Mouse (Mus musculus) bone marrow macrophage, adult 2 months (primary cell): ENCODE results near the gene Camk1d. TPM values are rescaled to one million over a fixed set of nuclear protein-coding genes. Genes with fewer than 3 reads are reported as not detected.

Source experiments
- H3K27ac ChIP-seq: 2 replicates; pipeline ENCODE4 v1.5.1; 2012; ENCODE audit warnings: low read depth, low read length; ENCODE audit not compliant: insufficient read depth
- H3K4me1 ChIP-seq: 2 replicates; pipeline ENCODE4 v1.6.1; 2012; ENCODE audit warnings: low read length; ENCODE audit not compliant: control insufficient read depth, insufficient read depth
- H3K4me3 ChIP-seq: 2 replicates; pipeline ENCODE4 v1.5.1; 2012; ENCODE audit warnings: mild to moderate bottlenecking, low read length, moderate library complexity; ENCODE audit not compliant: insufficient read depth
- CTCF ChIP-seq: IDR thresholded peaks from 2 replicates; pipeline ENCODE4 v1.5.1; 2012; ENCODE audit warnings: low read depth, mild to moderate bottlenecking, low read length, moderate library complexity
- POLR2A ChIP-seq: IDR thresholded peaks from 2 replicates; pipeline ENCODE4 v1.6.1; 2012; ENCODE audit warnings: mild to moderate bottlenecking, low read depth, low read length, borderline replicate concordance
- polyA plus RNA-seq: library from polyadenylated mRNA; stranded (reverse); fragments of >200 nt; gene quantifications from 2 replicates; pipeline ENCODE4 v1.2.4, GENCODE M21; 2012; ENCODE audit not compliant: missing spikeins, insufficient read depth, insufficient read length

Gene Camk1d
- polyA plus RNA-seq, 1 experiment = 62.0 TPM

DNA sequence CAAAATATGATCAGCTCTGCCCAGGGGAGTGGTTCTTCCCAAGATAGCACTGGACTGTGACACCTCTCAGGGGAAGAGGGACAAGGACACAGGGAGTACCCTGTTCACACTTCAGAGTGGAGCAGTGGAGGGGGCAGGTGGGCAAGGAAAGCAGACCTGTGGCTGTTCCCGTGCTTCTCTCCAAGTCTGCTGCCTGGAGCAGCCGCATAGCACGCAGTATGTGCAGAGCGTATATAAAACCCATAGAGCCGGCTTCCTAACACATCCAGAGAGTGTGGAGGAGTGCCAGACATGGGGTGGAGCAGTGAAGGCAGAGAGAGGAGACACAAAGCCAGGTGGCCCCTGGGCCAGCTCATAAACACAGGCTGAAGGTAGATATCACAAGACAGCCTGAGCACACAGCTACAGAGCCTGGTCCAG, 256.2 kb downstream of the Camk1d start:
- Histone ChIP-seq H3K4me1 (peaks cover 4% of the 10 kb centered on the region; the same call in 1 of the 2 replicates), H3K4me3 (no peak overlapping the region), H3K27ac (no peak overlapping the region)
- TF ChIP-seq CTCF = no peak
- TF ChIP-seq POLR2A = no peak

DNA sequence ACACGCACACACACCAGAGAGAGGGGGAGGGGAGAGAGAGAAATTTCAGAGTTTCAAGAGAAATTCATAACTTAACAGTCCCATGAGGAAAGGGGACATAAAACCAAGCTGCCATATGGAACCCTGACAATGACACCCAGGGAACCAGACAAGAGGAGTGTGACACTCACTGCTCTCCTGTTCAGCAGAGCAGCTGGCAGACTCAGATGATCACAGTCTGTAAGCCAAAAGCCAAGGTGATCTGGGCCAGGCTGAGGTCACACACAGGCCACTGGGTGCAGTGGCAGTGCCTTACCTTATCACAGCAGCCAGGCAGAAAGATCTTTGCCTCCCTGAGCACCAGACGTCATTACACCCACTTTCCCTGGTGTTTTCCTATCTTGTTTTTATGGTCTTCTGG, 258.2 kb downstream of the Camk1d start:
- Histone ChIP-seq H3K4me1 (no peaks in the 10 kb centered on the region), H3K27ac (no peak overlapping the region), H3K4me3 (no peak overlapping the region)
- TF ChIP-seq POLR2A (no peak), CTCF (no peak)

DNA sequence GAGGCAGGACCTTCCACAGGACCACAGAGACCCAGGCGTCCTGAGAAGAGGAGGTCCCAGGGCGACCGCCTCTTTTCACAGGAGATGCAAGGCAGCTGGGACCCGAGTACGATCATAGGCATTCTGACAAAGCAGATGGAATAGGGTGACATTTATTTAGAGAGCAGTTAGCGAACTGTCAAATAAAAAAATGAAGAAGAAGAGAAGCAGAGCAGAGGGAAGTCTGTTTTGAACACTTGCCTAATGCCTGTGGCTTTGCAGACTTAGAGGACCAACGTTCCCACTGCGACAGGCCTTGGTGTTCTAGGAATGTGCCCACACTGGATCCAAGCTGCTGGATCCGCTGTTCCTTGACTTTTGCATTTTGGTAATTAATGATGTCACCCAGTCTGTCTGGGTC, 259.5 kb downstream of the Camk1d start:
- Histone ChIP-seq H3K4me3 (no peak overlapping the region), H3K27ac (no peak overlapping the region), H3K4me1 (no peaks in the 10 kb centered on the region)
- TF ChIP-seq CTCF (no peak), POLR2A (no peak)

DNA sequence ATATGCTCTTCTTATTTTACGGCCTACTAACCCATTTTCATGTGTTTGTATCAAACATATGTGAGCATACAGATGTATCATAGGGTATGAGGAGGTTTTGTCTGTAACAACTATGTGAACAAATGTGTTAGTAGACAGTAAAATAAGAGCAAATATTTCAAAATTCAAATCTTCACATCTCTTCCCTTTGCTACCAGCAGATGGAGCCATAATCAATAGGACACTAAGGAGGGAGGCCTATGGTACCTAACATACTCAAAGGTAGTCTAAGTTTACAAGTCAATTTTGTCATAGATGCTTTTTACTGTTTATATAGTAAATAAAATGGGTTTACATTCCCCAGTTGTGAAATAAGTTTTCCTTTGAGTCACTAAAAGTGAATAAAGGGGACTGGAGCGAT, 262.7 kb downstream of the Camk1d start:
- no peaks in the 10 kb centered on the region for H3K4me1 ChIP-seq
- no peak overlapping the region for H3K4me3 ChIP-seq
- no peak for TF ChIP-seq POLR2A
- TF ChIP-seq CTCF = no peak
- no peak overlapping the region for H3K27ac ChIP-seq

DNA sequence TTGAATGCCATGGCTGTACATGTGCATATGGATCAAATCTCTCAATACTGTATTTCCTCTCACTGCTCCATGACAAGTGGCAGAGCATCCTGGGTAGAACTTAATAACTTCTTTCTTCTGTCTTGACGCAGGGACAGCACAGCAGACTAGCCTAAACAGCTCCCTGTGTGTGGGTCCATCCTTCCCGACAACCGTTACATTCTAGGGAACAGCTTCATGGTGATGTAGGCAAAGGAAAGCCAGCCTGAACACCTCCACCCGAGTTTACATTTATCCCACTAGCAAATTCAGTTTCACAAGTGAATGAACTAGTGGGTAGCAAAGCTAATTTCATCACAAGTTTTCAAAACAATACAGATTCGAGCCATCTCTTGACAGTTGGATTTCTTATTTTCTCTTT, 269.0 kb downstream of the Camk1d start:
- Histone ChIP-seq H3K4me3 (no peak overlapping the region), H3K27ac (no peak overlapping the region), H3K4me1 (0 out of 2 replicates have a peak, but pooled peaks cover 2% of the 10 kb centered on the region)
- no peak for TF ChIP-seq CTCF
- no peak for TF ChIP-seq POLR2A

DNA sequence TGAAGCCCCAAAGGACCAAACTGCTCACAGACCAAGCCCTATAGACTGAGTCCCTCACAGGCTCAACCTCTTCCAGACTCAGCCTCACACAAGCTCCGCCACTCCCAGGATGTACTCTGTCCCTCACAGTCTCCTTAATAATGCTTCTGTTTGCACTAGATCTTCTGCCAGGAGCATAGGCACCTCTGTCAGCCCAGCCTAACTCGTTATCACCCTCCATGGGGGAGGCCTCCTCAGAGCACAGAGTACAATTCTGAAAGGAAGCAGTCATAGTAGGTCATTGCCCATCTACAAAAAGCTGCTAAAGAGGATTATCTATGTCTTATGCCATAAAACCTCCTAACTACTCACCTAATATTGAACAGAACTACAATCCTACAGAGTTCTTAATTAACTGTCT, 276.6 kb downstream of the Camk1d start:
- Histone ChIP-seq H3K4me1 (peaks cover 11% of the 10 kb centered on the region), H3K4me3 (no peak overlapping the region), H3K27ac (no peak overlapping the region)
- TF ChIP-seq CTCF = no peak
- TF ChIP-seq POLR2A = no peak

DNA sequence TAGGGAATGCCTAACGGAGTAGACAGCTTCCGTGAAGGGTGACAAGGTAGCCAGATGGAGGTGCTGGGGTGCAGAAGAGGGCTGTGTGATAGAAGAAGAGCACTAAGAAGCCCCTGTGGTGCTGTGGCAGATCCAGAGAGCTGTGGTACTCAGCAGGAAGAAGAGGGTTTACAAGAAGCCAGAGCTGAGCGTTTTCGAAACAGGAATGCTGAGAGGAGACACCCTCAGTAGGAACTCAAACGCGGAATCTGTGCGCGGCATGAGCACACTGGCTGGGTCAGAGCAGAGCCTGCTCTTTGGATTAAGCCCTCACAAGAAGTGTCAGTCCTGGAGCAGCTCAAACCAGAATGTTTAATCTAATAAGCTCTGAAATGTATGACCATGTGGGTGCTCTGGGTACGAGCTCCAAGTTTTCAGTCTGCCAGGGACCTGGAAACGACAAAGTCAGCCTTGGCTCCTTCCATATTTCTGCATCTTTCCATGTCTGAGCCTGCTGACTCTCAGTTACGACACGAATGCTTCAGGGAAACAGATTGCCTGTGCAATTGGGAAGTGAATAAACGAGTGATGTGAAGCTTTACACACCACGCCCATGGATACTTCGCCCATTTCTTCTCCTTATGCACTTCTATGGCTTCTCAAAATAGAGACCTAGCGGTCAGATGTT, 278.6 kb downstream of the Camk1d start:
- no peak overlapping the region for H3K27ac ChIP-seq
- TF ChIP-seq CTCF (no peak), POLR2A (no peak)

DNA sequence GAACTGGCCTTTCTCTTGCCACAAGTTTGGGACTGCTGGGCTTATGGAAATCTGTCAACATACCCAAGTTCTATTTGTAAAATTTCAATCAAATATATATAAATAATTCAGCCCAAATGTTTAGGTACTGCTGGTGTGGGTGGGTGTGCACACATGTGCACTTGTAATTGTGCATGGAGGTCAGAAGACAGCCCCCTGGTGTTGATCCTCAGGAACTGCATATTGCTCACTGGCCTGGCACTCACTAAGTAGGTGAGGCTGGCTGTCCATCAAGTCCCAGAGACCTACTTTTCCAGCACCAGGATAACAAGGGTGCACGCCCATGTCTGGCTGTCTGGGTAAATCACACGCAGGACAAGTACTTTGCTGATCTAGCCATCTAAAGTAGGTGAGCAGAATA, 283.0 kb downstream of the Camk1d start:
- no peak overlapping the region for H3K4me3 ChIP-seq
- peaks cover 8% of the 10 kb centered on the region for H3K4me1 ChIP-seq
- TF ChIP-seq CTCF (peak; percentile 56; the same call in 1 of the 2 replicates), POLR2A (no peak)

More for the DNA sequence above, 278.6 kb downstream of the Camk1d start:
- Histone ChIP-seq H3K4me1 (peaks cover 11% of the 10 kb centered on the region), H3K4me3 (no peak overlapping the region)

DNA sequence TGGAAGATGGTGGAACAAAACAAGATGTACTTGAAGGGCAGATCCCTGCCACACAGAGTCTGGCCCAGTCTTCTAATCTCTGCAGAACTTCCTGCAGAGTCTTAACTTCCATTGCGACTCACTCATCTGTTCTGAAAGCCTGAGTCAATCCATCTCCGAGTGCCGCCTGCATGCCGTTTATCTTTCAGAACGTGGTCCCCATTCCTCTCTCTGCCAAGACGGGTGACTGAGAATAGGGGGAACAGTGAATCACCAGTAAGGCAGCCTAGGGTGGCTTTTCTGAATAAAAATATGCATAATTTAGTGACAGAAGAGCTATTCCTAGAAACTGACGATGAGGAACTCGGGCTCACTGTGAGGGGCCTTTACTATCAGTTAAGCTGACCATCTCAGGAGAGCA, 284.4 kb downstream of the Camk1d start:
- TF ChIP-seq CTCF (no peak), POLR2A (no peak)
- Histone ChIP-seq H3K4me3 (no peak overlapping the region), H3K27ac (no peak overlapping the region), H3K4me1 (no peaks in the 10 kb centered on the region)

More for the DNA sequence above, 283.0 kb downstream of the Camk1d start:
- no peak overlapping the region for H3K27ac ChIP-seq

DNA sequence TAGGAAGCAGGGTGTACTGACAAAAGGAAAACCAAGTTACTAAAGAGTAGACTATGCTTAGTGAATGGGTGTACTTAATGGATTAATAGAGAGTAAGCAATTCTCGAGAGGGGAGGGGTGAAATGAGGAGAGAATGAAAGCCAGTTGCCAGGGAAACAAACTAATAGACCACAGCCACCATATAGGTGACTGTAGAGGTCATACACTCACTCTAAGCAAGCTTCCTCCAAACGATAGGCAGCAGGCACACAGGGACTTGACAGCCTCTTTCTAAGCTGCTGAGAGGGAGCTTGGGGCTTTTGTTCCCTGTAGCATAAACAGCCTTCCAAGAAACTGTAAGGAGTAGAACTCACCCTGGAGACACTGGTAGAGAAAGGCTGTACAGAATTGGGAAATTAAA, 288.2 kb downstream of the Camk1d start:
- H3K27ac ChIP-seq = no peak overlapping the region
- TF ChIP-seq POLR2A = no peak
- TF ChIP-seq CTCF = no peak
- peaks cover 7% of the 10 kb centered on the region for H3K4me1 ChIP-seq
- H3K4me3 ChIP-seq = no peak overlapping the region

DNA sequence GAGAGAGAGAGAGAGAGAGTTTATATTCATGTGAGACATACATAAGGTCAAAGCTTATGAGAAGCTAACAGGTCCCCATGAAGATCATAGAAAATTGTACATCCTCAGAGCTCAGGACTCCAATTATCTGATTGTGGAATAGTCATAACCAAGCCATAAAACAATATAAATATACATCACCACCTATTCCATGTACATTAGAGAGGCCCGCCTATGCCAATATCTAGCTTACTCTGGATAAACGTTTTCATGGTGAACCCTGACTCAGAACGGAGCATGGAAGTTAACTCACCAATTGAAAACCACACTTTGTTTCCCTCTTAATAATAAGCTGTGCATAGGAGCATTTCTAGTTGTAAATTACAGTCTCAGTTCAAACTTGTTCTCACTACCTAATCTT, 288.7 kb downstream of the Camk1d start:
- no peak overlapping the region for H3K4me3 ChIP-seq
- H3K4me1 ChIP-seq = peaks cover 9% of the 10 kb centered on the region
- no peak overlapping the region for H3K27ac ChIP-seq
- no peak for TF ChIP-seq CTCF
- no peak for TF ChIP-seq POLR2A

DNA sequence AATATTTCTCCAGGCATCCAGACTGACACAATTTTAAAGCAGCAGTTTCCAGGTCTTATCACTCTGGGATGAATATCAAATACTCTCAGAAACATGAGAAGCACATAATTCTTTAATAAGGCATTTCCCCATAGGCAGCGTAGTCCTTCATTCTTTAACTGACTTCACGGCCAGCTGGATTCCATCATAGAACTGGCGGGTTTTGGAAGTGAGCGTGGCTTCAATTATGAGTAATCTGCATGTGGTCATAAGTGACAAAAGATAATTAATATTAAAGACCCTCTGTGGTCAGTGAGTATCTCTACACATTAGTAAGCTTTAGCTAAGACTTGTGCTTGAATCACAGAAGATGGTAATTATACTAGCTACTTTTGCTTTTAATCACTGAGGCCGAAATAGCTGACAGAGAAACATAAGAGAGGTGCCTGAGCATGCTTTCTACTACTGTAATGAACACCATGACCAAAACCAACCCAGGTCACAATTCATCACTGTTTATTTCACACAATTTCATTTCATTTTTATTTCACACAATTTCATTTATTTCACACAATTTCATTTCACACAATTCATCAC, 293.6 kb downstream of the Camk1d start:
- H3K27ac ChIP-seq = no peak overlapping the region
- TF ChIP-seq POLR2A = no peak
- no peak for TF ChIP-seq CTCF
- H3K4me3 ChIP-seq = no peak overlapping the region
- H3K4me1 ChIP-seq = peaks cover 22% of the 10 kb centered on the region
